Mouse (Mus musculus) hindbrain, embryonic 14.5 days (tissue): ENCODE data around the gene Prg3. TPM values are rescaled to one million over a fixed set of nuclear protein-coding genes. Genes with fewer than 3 reads are reported as not detected.

Experiments
- ATAC-seq: fragments of 200-750 bp; cut with Nextera tagmentation; 2 replicates; pipeline ENCODE4 v1.8.0; 2017; ENCODE audit warnings: moderate number of reproducible peaks, mild to moderate bottlenecking, moderate TSS enrichment, moderate library complexity; ENCODE audit not compliant: low FRiP score
- DNase-seq: peaks from one replicate; pipeline ENCODE4 v3.0.0-alpha.2; 2015; ENCODE audit warnings: low spot score
- H3K27ac ChIP-seq: fragments of 300-500 bp; sonication (generic); 2 replicates; pipeline ENCODE4 v1.5.1; 2014; ENCODE audit warnings: mild to moderate bottlenecking, moderate library complexity
- H3K27me3 ChIP-seq: fragments of 300-500 bp; sonication (generic); 2 replicates; pipeline ENCODE4 v1.6.1; 2014; ENCODE audit warnings: mild to moderate bottlenecking, low read length, mixed read lengths; ENCODE audit not compliant: control insufficient read depth, insufficient read depth
- H3K36me3 ChIP-seq: fragments of 300-500 bp; sonication (generic); replicated peaks from 2 replicates; pipeline ENCODE4 v1.6.1; 2014; ENCODE audit not compliant: control insufficient read depth, insufficient read depth
- H3K4me1 ChIP-seq: fragments of 300-500 bp; sonication (generic); replicated peaks from 2 replicates; pipeline ENCODE4 v1.6.1; 2014; ENCODE audit warnings: antibody characterized with exemption, low read length, mixed read lengths; ENCODE audit not compliant: control insufficient read depth, insufficient read depth
- H3K4me2 ChIP-seq: fragments of 300-500 bp; sonication (generic); replicated peaks from 2 replicates; pipeline ENCODE4 v1.6.1; 2014; ENCODE audit warnings: mild to moderate bottlenecking, moderate library complexity
- H3K4me3 ChIP-seq: fragments of 300-500 bp; sonication (generic); replicated peaks from 2 replicates; pipeline ENCODE4 v1.5.1; 2014; ENCODE audit warnings: mild to moderate bottlenecking, low read length
- H3K9ac ChIP-seq: fragments of 300-500 bp; sonication (generic); 2 replicates; pipeline ENCODE4 v1.6.1; 2014
- H3K9me3 ChIP-seq: fragments of 300-500 bp; sonication (generic); 2 replicates; pipeline ENCODE4 v1.6.1; 2016; ENCODE audit warnings: low read length; ENCODE audit not compliant: control insufficient read depth
- WGBS: fragments of 180-500 bp; shearing (Covaris S2); extraction: QIAGEN DNeasy Blood & Tissue Kit; methylation state at CpG from one replicate; pipeline ENCODE4 v1.1.7; 2014; 5-methylcytosine and 5-hydroxymethylcytosine counted together
- polyA plus RNA-seq: library from polyadenylated mRNA; unstranded; fragments of >200 nt; fragmentation: Nextera tagmentation; extraction: Ambion mirVana; gene quantifications from 2 replicates; pipeline ENCODE4 v1.2.1, GENCODE M21; 2014

Prg3 gene
- polyA plus RNA-seq, 1 experiment from 2014 or later: not detected

- 90% methylated on average over 7 of the region's 7 CpGs for WGBS
- Histone ChIP-seq H3K36me3 (no peaks in the 10 kb centered on the region), H3K27ac (no peak overlapping the region), H3K9me3 (no peaks in the 10 kb centered on the region), H3K4me1 (no peaks in the 10 kb centered on the region), H3K4me3 (no peak overlapping the region), H3K27me3 (no peaks in the 10 kb centered on the region), H3K9ac (no peak overlapping the region), H3K4me2 (no peak overlapping the region)
- DNase-seq (no peak), ATAC-seq (no peak)
These were observed 23.8 kb upstream of the Prg3 start for GRCm38 (mm10) chr2:84964111-84964801.

- Histone ChIP-seq H3K36me3 (no peaks in the 10 kb centered on the region), H3K9me3 (no peaks in the 10 kb centered on the region), H3K4me3 (no peak overlapping the region), H3K27me3 (no peaks in the 10 kb centered on the region), H3K9ac (no peak overlapping the region), H3K4me1 (no peaks in the 10 kb centered on the region), H3K27ac (no peak overlapping the region), H3K4me2 (no peak overlapping the region)
- ATAC-seq (no peak), DNase-seq (no peak)
- 94% methylated on average over 5 of the region's 5 CpGs for WGBS
These were observed 20.6 kb upstream of the Prg3 start for GRCm38 (mm10) chr2:84967318-84967991.

DNA sequence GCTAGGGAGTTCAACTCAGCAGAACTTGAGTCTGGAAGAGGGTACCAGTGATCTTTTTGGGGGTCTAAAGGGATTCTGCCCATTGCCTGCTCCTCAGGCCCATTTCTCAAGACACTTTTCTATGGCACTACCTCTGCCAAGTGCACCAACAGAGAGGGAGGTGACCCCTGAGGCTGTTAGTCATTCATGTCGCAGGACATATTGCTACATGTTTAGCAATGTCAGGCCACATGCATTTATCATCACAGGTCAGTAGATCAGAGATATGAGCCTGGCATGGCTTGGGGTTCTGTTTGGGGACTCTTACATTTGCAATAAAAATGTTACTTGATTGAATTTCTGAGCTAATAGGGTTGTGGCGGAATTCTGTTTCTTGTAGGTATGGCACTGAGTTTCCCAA, 12.4 kb upstream of the Prg3 start:
- Histone ChIP-seq H3K9me3 (no peaks in the 10 kb centered on the region), H3K27ac (no peak overlapping the region), H3K9ac (no peak overlapping the region), H3K4me2 (no peak overlapping the region), H3K4me3 (no peak overlapping the region), H3K27me3 (no peaks in the 10 kb centered on the region), H3K4me1 (no peaks in the 10 kb centered on the region), H3K36me3 (no peaks in the 10 kb centered on the region)
- ATAC-seq: no peak
- DNase-seq: no peak
- WGBS: 95% methylated on average over 2 of the region's 2 CpGs

DNA sequence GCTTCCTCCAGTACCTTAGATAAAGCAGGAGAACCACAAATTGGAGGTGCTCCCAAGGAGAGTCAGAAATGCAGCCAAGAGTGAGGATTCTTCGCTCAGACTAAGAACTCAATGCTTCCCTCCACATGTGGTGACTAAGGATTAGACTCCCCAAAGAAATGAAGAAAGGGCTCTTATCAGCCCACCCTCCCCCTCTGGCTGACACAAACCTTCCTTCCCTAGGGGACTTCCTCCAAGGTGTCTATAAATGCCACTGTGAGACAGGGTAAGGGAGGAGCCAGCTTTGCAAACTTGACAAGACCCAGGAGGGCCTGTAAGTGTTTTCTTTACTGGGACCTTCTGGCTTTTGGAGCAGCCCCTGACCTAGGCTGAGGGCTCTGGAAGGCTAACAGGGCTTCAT, 7.8 kb upstream of the Prg3 start, which contains the start of gene Prg2:
Gene Prg2, plus strand, starts transcription at position 274 of the 400 bp plus-strand sequence.
- no peaks in the 10 kb centered on the region for H3K27me3 ChIP-seq
- 57% methylated on average over 1 of the region's 1 CpGs for WGBS

DNA sequence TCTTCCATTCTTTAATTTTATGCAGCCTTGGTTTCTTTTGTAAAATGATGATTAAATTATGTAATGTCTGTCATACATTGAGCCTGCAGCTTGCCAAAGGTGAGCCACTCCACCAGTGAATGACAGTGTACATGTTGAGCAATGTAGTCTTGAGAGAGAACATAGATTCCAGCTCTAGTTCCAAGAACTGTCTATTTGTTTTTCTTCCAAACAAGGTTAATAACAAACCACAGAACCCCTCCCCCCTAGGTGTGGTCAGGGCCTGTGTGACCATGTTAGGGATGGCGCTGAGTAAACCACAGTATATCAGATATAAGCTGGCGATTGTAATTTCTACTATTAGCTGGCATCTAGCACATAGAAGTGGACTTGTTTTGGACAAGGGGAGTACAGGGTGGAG, 8.4 kb downstream of the Prg3 start:
- no peaks in the 10 kb centered on the region for H3K4me1 ChIP-seq
- H3K9ac ChIP-seq: no peak overlapping the region
- no peaks in the 10 kb centered on the region for H3K36me3 ChIP-seq
- DNase-seq: no peak
- H3K9me3 ChIP-seq: no peaks in the 10 kb centered on the region
- H3K27ac ChIP-seq: no peak overlapping the region
- 91% methylated on average over 2 of the region's 2 CpGs for WGBS
- ATAC-seq: no peak
- no peak overlapping the region for H3K4me2 ChIP-seq
- H3K4me3 ChIP-seq: no peak overlapping the region
- H3K27me3 ChIP-seq: no peaks in the 10 kb centered on the region

More for the DNA sequence above, 7.8 kb upstream of the Prg3 start, which contains the start of gene Prg2:
- no peaks in the 10 kb centered on the region for H3K9me3 ChIP-seq
- no peak within 1 kb of the TSS for H3K4me3 ChIP-seq
- no peaks in the 10 kb centered on the region for H3K4me1 ChIP-seq
- no peak within 1 kb of the TSS for H3K4me2 ChIP-seq
- H3K9ac ChIP-seq: no peak within 1 kb of the TSS
- DNase-seq (no peak), ATAC-seq (no peak)
- H3K27ac ChIP-seq: no peak within 1 kb of the TSS
- H3K36me3 ChIP-seq: no peaks in the 10 kb centered on the region

- Histone ChIP-seq H3K9me3 (no peaks in the 10 kb centered on the region), H3K4me2 (no peak overlapping the region), H3K9ac (no peak overlapping the region), H3K27ac (no peak overlapping the region), H3K27me3 (no peaks in the 10 kb centered on the region), H3K4me3 (no peak overlapping the region), H3K4me1 (no peaks in the 10 kb centered on the region), H3K36me3 (no peaks in the 10 kb centered on the region)
- WGBS: 93% methylated on average over 3 of the region's 3 CpGs
- ATAC-seq: no peak
- DNase-seq: no peak
These were observed 11.6 kb downstream of the Prg3 start for GRCm38 (mm10) chr2:84999486-85000181.

DNA sequence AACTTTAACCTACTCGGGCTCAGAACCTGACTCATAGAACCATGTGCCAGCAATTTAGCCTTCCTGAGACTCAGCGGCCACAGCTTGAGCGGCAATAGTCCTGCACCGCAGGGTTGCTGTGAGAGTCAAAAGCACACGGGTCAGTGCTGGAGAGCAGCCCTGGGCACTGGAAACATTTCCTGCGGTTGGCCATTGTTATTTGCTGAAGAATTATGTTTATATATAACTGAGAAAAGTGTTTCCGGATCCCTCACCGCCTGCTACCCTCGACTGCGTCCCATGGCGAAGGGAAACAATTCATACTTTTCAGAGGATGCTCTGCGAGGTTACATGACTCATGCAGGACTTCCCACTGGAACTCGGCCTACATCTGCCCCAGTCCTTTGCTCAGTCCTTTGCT, 13.5 kb downstream of the Prg3 start:
- no peaks in the 10 kb centered on the region for H3K9me3 ChIP-seq
- no peaks in the 10 kb centered on the region for H3K4me1 ChIP-seq
- ATAC-seq (no peak), DNase-seq (no peak)
- H3K36me3 ChIP-seq: no peaks in the 10 kb centered on the region
- H3K27ac ChIP-seq: no peak overlapping the region
- no peak overlapping the region for H3K4me2 ChIP-seq
- no peak overlapping the region for H3K4me3 ChIP-seq
- 65% methylated on average over 13 of the region's 13 CpGs for WGBS
- H3K27me3 ChIP-seq: no peaks in the 10 kb centered on the region
- no peak overlapping the region for H3K9ac ChIP-seq

GRCm38 (mm10) chr2:85002575-85002974, 14.6 kb downstream of the Prg3 start:
- Histone ChIP-seq H3K9me3 (no peaks in the 10 kb centered on the region), H3K4me3 (no peak overlapping the region), H3K4me2 (no peak overlapping the region), H3K27me3 (no peaks in the 10 kb centered on the region), H3K36me3 (no peaks in the 10 kb centered on the region), H3K9ac (no peak overlapping the region), H3K4me1 (no peaks in the 10 kb centered on the region), H3K27ac (no peak overlapping the region)
- DNase-seq (no peak), ATAC-seq (no peak)
- 86% methylated on average over 8 of the region's 8 CpGs for WGBS

DNA sequence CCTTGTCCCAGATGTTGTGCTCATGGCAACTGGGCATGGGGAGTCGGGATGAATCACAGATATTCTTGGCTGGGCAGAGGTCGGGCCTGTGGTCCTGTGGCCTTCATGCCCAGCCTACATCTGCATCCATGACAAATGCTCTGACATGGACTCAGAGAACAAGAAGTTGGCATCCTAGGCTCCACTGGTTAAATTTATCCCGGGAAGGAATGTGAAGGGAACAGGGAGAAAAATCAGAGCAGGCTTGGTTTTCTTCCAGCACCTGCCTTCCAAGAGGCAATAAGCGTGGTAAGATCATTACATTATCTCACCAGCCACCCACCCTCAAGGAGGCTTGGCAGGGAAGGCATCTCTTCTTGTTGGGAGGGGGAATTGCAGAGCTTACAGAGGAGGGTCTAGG, 16.3 kb downstream of the Prg3 start:
- ATAC-seq (no peak), DNase-seq (no peak)
- Histone ChIP-seq H3K9ac (no peak overlapping the region), H3K4me3 (no peak overlapping the region), H3K27ac (no peak overlapping the region), H3K36me3 (no peaks in the 10 kb centered on the region), H3K9me3 (no peaks in the 10 kb centered on the region), H3K4me2 (no peak overlapping the region), H3K4me1 (no peaks in the 10 kb centered on the region), H3K27me3 (no peaks in the 10 kb centered on the region)
- WGBS: 86% methylated on average over 4 of the region's 4 CpGs
